Mouse (Mus musculus): ENCODE results near the gene Azin2. TPM values are rescaled to one million over a fixed set of nuclear protein-coding genes. Genes with fewer than 3 reads are reported as not detected.

The Azin2 gene
- polyA plus RNA-seq, 1 experiment: 25.9 TPM

GRCm38 (mm10) chr4:128896667-128897066 lies 65.6 kb downstream of the Azin2 start:
- no peak for DNase-seq (ENCODE audit: low read depth)

GRCm38 (mm10) chr4:128895841-128896240 lies 66.4 kb downstream of the Azin2 start:
- no peak for DNase-seq (ENCODE audit: low read depth)

DNA sequence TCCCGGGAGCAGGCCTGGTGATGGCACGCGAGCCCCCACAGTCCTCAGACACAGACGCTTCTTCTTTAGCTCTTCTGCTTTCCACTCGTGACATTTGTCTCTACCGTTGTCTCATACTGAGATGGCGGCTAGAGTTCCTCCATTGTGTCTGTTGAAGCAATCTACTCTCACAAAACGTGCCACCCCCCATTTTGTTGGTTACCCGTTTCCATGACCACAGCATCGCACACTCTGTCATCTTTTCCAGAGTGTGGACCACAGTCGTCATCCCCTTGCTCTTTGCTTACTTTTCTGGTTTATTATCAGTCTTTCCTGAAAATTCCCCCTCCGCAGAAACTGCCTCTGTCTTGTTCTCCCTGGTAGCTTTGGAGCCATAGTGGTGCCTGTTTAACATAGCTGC lies 68.1 kb downstream of the Azin2 start:
- DNase-seq (ENCODE audit: low read depth): no peak

- no peak for DNase-seq (ENCODE audit: low read depth)
Measured at GRCm38 (mm10) chr4:128892188-128892587, 70.1 kb downstream of the Azin2 start.

GRCm38 (mm10) chr4:128891746-128892145 lies 70.5 kb downstream of the Azin2 start:
- no peak for DNase-seq (ENCODE audit: low read depth)

DNA sequence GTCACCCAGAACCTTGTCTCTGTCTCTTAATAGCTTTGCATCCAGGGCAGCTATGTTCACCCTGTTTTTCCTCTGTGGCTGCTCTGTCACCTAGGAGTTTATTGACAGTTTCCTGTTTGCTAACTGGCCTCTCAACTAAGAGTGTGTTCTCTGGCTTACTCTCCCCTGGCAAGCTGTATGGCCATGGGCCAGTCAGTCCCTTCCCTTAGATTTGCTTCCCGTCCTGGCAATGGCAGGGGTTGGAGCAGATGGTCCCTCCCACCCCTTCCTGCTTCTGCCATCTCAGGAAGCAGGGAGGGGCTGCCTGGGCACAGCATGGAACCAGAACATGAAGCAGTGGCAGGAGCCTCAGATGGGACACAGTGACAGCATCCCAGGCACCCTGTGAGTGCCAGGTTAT lies 71.1 kb downstream of the Azin2 start:
- no peak for DNase-seq (ENCODE audit: low read depth)

- DNase-seq (ENCODE audit: low read depth): no peak
Measured at GRCm38 (mm10) chr4:128889752-128890630, 72.3 kb downstream of the Azin2 start.

DNA sequence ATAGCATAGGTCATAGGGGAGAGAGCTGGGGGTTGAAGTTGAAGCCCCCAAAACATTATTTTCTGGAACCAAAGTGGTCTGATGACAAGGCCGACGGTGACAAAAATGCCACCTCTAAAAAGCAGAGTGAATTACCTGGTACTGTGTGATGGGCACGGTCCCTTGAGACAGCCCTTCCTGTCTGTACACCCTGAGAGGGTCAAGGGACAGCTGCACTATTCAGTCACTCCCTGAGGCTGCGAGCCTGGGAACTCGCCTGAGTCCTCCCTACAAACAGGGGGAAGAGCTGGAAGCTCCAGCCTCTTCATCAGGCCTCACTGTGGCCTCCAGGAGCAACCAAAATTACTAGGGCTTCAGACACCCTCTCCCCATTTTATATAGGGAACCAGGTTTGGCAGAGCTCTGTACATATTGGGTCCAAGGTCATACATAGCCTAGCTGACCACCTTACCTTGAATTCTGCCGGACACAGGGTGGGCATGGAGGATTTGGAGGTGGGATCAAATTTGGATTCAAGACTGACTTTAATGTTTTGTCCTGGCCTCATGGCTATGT lies 73.7 kb downstream of the Azin2 start:
- DNase-seq (ENCODE audit: low read depth): no peak

DNA sequence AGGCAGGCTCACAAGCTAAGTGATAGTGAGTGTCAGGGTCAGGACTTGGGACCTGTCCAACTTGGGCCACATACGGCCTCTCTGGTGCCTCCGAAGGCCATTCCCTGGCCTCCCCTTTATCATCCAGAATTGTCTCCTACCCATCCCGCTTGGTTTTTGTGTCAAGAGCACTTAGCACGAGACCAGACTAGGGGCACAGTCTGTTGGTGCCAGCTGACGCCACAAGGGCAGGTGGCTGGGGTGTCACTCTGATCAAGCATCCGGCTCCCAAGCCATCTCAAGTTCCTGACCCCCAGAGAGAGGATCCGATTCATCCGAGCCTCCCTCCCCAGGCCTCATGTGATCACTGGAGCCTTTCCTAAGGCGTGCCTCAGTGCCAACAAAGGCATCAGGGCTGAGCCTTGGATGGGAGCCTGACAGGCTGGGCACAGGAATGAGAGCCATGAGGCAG lies 74.6 kb downstream of the Azin2 start:
- DNase-seq (ENCODE audit: low read depth): no peak

DNA sequence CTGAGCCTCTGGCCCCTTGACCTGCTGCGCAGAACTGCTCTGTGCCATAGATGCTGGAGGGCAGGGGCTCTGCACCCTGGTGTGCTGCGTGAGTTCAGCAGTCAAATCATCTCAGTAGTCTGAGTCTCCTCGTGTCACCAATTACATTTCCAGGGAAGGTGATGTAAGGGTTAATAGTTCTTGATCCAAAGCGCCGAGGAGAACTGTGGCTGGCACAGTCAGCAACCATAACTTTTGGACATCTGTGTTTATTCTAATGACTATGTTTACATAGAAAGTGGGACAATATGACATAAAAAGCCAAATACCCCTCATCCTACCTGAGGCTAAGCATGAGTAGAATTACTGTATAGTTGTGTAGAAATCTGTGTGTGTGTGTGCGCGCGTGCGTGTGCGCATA lies 75.2 kb downstream of the Azin2 start:
- no peak for DNase-seq (ENCODE audit: low read depth)

GRCm38 (mm10) chr4:128886571-128886970 lies 75.7 kb downstream of the Azin2 start:
- no peak for DNase-seq (ENCODE audit: low read depth)

GRCm38 (mm10) chr4:128885540-128885939 lies 76.7 kb downstream of the Azin2 start:
- DNase-seq (ENCODE audit: low read depth): no peak

GRCm38 (mm10) chr4:128884711-128885095 lies 77.5 kb downstream of the Azin2 start:
- no peak for DNase-seq (ENCODE audit: low read depth)

DNA sequence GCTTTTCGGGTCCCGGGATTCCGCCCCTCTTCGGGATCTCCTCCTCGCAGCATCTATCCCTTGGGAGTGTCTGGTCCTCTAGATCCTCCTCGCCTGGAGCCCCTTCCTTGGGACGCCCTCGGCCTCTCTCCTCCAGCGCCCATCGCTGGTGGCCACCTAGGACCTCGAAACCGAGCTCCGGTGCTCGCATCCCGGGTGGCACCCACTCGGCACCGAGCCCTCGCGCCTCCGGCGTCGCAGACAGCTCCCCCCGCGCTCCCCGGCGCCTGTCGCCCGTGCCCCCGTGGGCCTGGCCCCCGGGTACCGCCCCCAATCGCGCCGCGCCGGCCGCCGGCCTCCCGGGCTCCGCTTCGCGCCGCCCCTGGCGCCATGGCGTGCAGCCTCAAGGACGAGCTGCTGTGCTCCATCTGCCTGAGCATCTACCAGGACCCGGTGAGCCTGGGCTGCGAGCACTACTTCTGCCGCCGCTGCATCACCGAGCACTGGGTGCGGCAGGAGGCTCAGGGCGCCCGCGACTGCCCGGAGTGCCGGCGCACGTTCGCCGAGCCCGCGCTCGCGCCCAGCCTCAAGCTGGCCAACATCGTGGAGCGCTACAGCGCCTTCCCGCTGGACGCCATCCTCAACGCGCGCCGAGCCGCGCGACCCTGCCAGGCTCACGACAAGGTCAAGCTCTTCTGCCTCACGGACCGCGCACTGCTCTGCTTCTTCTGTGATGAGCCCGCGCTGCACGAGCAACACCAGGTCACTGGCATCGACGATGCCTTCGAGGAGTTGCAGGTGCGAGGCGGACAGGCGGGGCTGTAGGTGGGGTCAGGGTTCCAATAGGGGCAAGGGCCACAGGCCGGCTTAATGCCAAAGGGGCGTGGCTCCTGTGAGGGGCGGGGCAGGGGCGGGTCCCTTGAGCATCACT lies 78.2 kb downstream of the Azin2 start:
- DNase-seq (ENCODE audit: low read depth): no peak

DNA sequence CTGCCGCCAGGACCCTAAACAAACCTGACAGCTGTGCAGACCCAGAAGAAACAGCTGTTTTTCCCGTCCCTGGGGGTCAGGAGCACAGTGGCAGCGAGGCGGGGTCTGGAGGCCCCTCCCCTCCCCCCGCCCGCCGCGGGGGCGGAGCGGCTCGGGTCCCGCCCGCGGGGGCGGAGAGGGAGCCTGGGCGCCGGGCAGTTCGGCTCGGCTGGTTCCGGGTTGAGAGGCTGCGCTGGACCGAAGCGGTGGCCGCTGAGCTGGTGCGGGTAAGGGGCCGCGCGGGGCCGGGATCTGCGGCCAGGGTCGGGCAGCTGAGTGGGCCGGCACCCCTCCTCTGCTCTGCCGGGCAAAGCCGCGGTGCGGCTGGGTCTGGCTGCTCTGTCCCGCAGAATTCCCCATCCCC lies 78.9 kb downstream of the Azin2 start, which contains the start of gene Trim62:
Gene Trim62 (plus strand): TSS at position 202 of the 403 bp plus-strand sequence.
- DNase-seq (ENCODE audit: low read depth): no peak

Other genes with a start within 250 kb of the Azin2 start
- 1.3 and 1.4 TPM in 2 replicates for gene A3galt2, start 207.1 kb downstream of the Azin2 start, polyA plus RNA-seq (2012; rRNA removed)
- 25.9 and 39.6 TPM in 2 replicates for gene Zfp362, start 156.4 kb downstream of the Azin2 start, polyA plus RNA-seq (2012; rRNA removed)
- gene Trim62, start 78.9 kb downstream of the Azin2 start, polyA plus RNA-seq (2012; rRNA removed): 2.9 and 4.4 TPM in 2 replicates
- gene Ak2, start 29.5 kb upstream of the Azin2 start, polyA plus RNA-seq (2012; rRNA removed): 79.2 and 129 TPM in 2 replicates
- 30.2 and 36.1 TPM in 2 replicates for gene Rnf19b, start 95.8 kb upstream of the Azin2 start, polyA plus RNA-seq (2012; rRNA removed)
- gene Tmem54, start 143.1 kb upstream of the Azin2 start, polyA plus RNA-seq (2012; rRNA removed): 1.8 and 3.1 TPM in 2 replicates
- 2.8 and 4.2 TPM in 2 replicates for gene Hpca, start 159.6 kb upstream of the Azin2 start, polyA plus RNA-seq (2012; rRNA removed)
- gene Fndc5, start 174.6 kb upstream of the Azin2 start, polyA plus RNA-seq (2012; rRNA removed): 1.5 and 2.1 TPM in 2 replicates
- 14.7 and 18.9 TPM in 2 replicates for gene S100pbp, start 227.3 kb upstream of the Azin2 start, polyA plus RNA-seq (2012; rRNA removed)
- 23.4 and 25.4 TPM in 2 replicates for gene Yars, start 227.3 kb upstream of the Azin2 start, polyA plus RNA-seq (2012; rRNA removed)